Mouse (Mus musculus): Measurements from ENCODE around the gene Flt1.
A peak's percentile ranks its signal among the peaks of the same experiment; 100 is the strongest.
"Not testable (repeated sequence)": the region's sequence is repeated elsewhere in the genome, so short reads cannot be mapped to it uniquely, and the experiment has no call there.

Flt1 gene

DNA sequence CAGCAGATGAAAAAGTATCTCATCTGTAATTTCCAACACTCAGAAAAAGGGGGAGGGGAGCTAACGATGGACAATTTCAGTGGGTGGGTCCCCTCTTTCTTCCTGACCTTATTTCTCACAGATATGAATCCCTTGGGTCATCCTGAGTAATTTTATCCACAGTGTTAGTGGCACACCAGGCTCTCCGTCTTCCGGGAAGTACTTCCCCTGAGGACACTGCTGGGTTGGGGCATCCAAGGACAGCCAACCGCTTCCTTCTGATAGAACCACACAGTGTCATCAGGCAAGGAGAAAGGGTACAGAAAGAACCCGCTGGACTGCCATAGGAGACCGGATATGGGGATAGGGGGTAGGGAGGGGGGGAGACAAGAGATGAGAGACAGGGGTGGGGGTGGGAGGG, 111.2 kb downstream of the Flt1 start:
- no peak for DNase-seq (ENCODE audit: low read depth, low spot score)

GRCm38 (mm10) chr5:147611348-147611747, 114.5 kb downstream of the Flt1 start:
- not testable (repeated sequence) for DNase-seq (ENCODE audit: low read depth, low spot score)

DNA sequence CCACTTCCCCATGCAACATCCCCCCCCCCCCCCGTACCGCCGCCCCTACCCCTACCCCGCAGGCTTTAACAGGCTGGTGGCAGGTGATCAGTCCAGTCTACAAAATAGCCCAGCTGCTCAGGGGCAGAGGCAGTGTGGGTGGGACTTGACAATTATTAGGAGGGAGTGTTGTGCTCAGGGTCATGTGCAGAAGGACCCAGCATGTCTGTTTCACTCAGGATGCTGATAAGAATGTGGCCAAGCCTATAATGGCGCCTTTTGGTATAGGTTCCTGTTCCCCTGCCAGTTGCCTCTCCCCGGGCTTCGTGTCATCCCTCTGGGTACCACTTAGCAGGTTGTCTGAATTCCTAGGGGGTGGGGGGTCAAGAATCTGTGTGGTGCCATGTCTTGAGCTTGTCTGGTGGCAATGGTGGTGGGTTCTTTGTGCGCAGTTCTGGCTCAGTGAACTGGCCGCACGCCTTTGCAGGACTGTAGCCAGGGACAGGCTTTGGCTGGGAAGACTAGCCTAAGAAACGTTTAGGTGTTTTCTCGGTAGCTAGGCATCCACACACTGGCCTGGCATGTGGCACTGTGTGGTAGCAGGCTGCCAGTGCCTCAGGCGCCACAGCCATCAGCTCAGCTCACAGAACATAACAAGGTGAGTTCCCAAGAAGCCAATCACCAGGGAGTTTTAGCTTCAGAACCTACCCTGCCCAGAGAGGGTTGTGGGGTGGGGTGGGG, 118.4 kb downstream of the Flt1 start:
- DNase-seq (ENCODE audit: low read depth, low spot score) = no peak

- DNase-seq (ENCODE audit: low read depth, low spot score) = no peak
Measured at GRCm38 (mm10) chr5:147606751-147607150, 119.1 kb downstream of the Flt1 start.

DNA sequence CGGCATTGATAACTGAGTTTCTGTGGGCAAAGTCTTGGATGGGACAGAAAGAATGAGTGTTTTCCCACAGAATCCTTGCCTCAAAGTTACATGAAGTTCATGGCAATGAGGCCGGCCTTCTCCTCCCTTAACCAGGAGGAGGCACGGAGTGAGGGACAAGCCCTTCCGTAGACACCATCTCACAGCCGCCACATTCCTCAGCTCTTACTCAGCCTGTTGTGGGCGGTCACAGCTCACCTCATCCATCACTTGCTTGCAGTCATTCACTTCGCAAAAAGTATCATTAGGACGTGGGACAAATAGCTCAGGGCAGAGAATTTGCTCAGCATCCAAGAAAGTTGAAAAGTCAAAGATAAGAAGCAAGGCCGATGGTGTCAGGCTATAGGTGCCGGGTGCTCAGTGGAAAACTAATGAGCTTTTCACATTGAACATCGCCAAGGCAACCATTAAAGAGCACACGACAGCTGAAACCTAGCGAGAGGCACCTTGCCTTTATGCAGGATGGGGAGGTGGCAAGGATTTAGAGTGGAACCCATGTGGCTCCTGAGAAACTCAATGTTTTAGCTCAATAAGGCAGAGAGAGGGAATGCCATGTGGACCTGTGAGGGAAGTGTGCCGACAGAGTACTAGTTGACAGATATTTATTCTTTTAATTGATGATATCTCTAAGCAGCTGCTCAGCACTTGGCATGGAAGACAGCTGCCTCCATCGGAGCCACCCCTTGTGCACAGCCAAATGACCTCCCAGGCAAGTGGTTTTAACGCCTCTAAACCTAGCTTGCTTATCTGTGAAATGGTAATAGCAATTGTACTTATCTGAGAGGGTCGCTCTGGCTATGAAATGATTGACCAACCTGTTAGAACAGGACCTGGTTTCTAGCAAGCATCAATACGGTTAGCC, 124.1 kb downstream of the Flt1 start:
- no peak for DNase-seq (ENCODE audit: low read depth, low spot score)

GRCm38 (mm10) chr5:147597825-147598224, 128.0 kb downstream of the Flt1 start:
- no peak for DNase-seq (ENCODE audit: low read depth, low spot score)

DNA sequence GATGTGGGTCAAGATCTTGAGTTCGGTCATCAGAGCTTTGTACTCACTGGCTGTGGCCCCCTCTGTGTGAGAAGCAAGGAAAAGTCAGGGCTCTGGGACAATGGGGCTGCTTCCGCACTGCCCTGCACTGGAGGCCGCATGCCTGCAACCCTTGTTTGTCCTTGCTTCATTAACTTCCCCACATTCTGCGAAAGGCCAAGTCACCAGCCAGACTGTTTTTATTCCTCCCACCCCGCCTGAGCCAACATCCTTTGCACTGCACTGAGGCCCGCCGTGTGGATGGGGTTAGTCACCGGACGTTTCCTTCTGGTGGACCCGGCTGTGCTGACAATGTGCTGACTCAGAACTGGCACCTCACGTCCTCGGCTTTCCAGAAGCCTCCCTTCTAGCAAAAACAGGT, 136.0 kb downstream of the Flt1 start:
- DNase-seq (ENCODE audit: low read depth, low spot score) = no peak

GRCm38 (mm10) chr5:147585070-147585469, 140.7 kb downstream of the Flt1 start:
- DNase-seq (ENCODE audit: low read depth, low spot score) = no peak

DNA sequence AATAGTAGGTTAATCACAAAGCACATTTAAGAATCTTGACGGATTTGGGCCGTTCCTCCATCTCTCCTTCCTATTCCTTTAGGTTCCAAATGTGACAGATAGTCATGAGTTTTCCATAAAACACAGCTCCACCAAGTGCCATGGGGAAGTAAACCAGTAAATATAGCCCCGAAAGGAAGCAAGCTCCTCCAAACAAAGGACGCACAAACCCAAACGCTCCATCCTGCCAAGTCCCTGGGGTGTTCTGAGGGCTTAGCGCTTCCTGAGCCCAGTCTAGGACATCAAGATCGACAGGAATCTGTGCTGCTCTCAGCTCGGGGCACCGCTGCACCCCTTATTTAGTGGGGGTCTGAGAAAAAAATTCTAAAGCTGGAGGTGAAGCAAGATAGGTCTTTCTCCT, 141.2 kb downstream of the Flt1 start:
- DNase-seq (ENCODE audit: low read depth, low spot score) = no peak

DNA sequence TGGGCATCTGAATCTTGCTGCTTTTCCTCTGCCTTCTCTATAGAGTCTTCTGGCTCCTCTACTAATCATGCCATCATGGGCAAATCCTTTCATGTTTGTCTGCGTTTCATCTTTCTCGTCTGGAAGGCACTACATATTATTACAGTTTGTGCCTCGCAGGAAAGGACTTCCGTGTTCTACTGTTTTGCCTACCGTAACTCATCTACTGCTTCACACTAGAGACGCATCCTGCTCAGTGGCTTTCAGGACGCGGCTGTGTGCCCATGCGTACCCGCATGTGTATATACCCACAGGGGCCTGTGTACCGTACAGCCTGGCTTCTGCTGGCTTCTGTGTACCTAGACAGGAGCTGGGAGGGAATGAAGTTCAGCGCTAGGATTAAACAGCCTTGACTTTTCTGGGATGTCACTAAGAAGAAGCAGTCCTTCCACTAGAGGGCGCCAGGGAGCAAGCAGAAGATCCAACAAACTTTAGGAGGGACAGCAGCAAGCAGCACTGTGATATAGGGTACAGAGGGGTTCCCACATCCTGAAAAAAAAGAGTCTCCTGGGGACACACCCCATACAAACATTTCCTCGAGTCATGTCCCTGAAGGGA, 142.0 kb downstream of the Flt1 start:
- DNase-seq (ENCODE audit: low read depth, low spot score) = peak; percentile 77

- DNase-seq (ENCODE audit: low read depth, low spot score) = no peak
Measured at GRCm38 (mm10) chr5:147580181-147580580, 145.6 kb downstream of the Flt1 start.

- no peak for DNase-seq (ENCODE audit: low read depth, low spot score)
Measured at GRCm38 (mm10) chr5:147579691-147580090, 146.1 kb downstream of the Flt1 start.

GRCm38 (mm10) chr5:147579148-147579547, 146.7 kb downstream of the Flt1 start:
- peak; percentile 64 for DNase-seq (ENCODE audit: low read depth, low spot score)

DNA sequence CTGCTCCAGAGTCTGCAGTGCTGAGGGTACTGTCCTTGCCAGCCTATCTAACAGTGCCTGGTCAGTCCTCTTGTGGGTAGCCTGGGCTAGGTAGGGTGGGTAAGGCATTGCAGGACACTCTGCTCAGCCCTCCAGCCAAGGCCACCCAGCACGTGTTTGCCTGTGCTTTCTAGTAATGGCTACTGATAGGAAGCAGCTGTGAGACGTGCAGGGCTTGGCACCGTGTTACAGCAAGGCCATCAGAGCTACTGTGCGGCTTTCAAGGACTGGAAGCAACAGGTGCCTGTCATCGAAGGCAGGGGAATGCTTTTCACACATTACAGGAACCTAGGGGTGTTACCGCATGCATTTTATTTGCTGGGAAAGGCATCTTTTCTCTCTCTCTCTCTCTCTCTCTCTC, 148.8 kb downstream of the Flt1 start:
- no peak for DNase-seq (ENCODE audit: low read depth, low spot score)

- DNase-seq (ENCODE audit: low read depth, low spot score) = no peak
Measured at GRCm38 (mm10) chr5:147574517-147574916, 151.3 kb downstream of the Flt1 start.

GRCm38 (mm10) chr5:147573555-147573954, 152.3 kb downstream of the Flt1 start:
- DNase-seq (ENCODE audit: low read depth, low spot score) = no peak

DNA sequence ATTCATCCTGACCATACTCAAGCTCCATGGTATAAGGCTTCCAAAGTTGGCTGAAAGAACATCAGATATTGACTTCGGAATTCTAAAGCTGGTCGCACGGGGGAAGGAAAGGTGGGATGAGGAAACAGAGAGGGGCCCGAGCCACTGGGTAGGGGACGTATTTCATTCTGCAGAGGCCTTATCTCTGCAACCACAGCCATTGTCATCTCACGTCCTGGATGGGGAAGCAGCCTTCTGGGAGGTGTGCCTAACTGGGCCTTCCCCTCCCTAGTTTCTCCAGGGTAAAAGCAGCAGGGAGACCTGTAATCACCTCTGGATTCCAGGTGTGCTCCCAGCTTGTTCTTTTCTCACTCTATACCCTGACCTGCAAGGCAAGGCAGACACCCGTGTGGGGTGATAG, 153.1 kb downstream of the Flt1 start:
- DNase-seq (ENCODE audit: low read depth, low spot score) = no peak

- no peak for DNase-seq (ENCODE audit: low read depth, low spot score)
Measured at GRCm38 (mm10) chr5:147566335-147566734, 159.5 kb downstream of the Flt1 start.

- no peak for DNase-seq (ENCODE audit: low read depth, low spot score)
Measured at GRCm38 (mm10) chr5:147565444-147565843, 160.4 kb downstream of the Flt1 start.

GRCm38 (mm10) chr5:147564140-147564590, 161.6 kb downstream of the Flt1 start:
- peak; percentile 35 for DNase-seq (ENCODE audit: low read depth, low spot score)

- DNase-seq (ENCODE audit: low read depth, low spot score) = peak; percentile 23
Measured at GRCm38 (mm10) chr5:147563511-147564139, 162.2 kb downstream of the Flt1 start.

DNA sequence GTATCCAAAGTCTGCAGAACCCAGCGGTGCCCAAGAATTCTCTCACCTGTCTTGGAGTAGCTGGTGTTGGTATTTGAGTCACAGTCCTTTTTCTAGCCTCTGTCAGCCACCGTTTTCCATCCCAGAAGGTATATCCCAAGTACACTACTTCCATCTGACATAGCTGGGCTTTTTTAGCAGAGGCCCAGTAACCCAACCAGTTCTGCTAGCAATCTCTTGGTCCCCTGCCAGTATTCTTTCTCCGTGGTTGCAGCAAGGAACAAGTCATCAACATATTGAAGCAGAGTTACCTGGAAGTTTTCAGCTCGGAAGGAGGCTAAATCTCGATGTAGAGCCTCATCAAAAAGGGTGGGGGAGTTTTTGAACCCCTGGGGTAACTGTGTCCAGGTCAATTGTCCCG, 168.2 kb downstream of the Flt1 start:
- DNase-seq (ENCODE audit: low read depth, low spot score) = not testable (repeated sequence)

Measured in R1 (cell line).